Mouse (Mus musculus): ENCODE results near the gene Zfp709.
"Not testable (repeated sequence)": the region's sequence is repeated elsewhere in the genome, so short reads cannot be mapped to it uniquely, and the experiment has no call there.

Gene Zfp709

GRCm38 (mm10) chr8:71926551-71926950 lies 44.7 kb downstream of the Zfp709 start:
- no peak for DNase-seq

GRCm38 (mm10) chr8:71927779-71928178 lies 46.0 kb downstream of the Zfp709 start:
- no peak for DNase-seq

GRCm38 (mm10) chr8:71938037-71938436 lies 56.2 kb downstream of the Zfp709 start:
- DNase-seq = not testable (repeated sequence)

- DNase-seq = no peak
Observed at GRCm38 (mm10) chr8:71940293-71941208, 58.7 kb downstream of the Zfp709 start.

GRCm38 (mm10) chr8:71941776-71942175 lies 60.0 kb downstream of the Zfp709 start:
- no peak for DNase-seq
